Mouse (Mus musculus): Measurements from ENCODE around the gene Stx11. TPM values are rescaled to one million over a fixed set of nuclear protein-coding genes. Genes with fewer than 3 reads are reported as not detected.

The Stx11 gene
- polyA plus RNA-seq, 1 experiment from 2014 or later = 2.3 TPM

DNA sequence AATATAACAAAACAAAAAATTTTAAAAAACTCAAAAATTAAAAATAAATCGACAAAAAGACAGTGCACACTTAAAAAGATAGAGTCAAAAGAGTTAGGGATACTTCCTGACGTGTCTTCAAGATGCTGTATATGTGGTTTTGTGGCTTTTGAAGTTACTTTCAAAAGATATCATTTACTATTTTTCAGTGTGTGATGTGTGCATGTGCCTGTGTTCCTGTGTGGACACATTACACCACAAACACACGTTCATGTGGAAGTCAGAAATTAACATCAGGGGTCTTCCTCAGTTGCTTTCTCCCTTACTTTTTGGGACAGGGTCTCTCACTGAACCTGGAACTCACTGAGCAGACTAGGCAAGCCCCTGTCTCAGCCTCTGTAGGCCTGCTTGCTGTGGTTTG lies 20.9 kb upstream of the Stx11 start:
- H3K4me3 ChIP-seq (ENCODE audit: low read length) = no peak overlapping the region
- no peak overlapping the region for H3K9ac ChIP-seq (replicated peaks; ENCODE audit: low read length)
- no peaks in the 10 kb centered on the region for H3K9me3 ChIP-seq (ENCODE audit: low read length)
- no peak overlapping the region for H3K4me2 ChIP-seq (replicated peaks; ENCODE audit: low read depth, low read length)
- H3K4me1 ChIP-seq (ENCODE audit: insufficient read depth, low read length) = no peaks in the 10 kb centered on the region
- H3K36me3 ChIP-seq (ENCODE audit: insufficient read depth, low read length) = no peaks in the 10 kb centered on the region
- 89% methylated on average over 3 of the region's 3 CpGs for WGBS
- ATAC-seq (ENCODE audit: low FRiP score, low TSS enrichment) = no peak
- no peak overlapping the region for H3K27ac ChIP-seq (ENCODE audit: low read length)
- H3K27me3 ChIP-seq (ENCODE audit: insufficient read depth, low read length) = no peaks in the 10 kb centered on the region

DNA sequence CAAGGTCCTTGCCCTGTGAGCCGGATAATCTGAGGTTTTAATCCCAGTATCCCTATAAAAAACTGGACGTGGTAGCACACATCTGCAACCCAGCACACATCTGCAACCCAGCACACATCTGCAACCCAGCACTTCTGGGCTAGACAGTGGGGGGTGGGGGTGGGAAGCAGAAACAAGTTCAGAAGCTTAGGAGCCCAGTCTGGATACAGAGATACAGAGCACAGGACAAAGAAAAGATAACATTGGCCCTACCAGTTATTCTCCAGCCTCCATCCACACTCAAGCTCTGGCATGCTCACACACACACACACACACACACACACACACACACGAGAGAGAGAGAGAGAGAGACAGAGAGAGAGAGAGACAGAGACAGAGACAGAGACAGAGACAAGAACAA lies 19.4 kb upstream of the Stx11 start:
- H3K27ac ChIP-seq (ENCODE audit: low read length) = no peak overlapping the region
- H3K9ac ChIP-seq (replicated peaks; ENCODE audit: low read length) = no peak overlapping the region
- H3K4me1 ChIP-seq (ENCODE audit: insufficient read depth, low read length) = no peaks in the 10 kb centered on the region
- H3K4me2 ChIP-seq (replicated peaks; ENCODE audit: low read depth, low read length) = no peak overlapping the region
- no peaks in the 10 kb centered on the region for H3K9me3 ChIP-seq (ENCODE audit: low read length)
- no peak overlapping the region for H3K4me3 ChIP-seq (ENCODE audit: low read length)
- no peak for ATAC-seq (ENCODE audit: low FRiP score, low TSS enrichment)
- no peaks in the 10 kb centered on the region for H3K27me3 ChIP-seq (ENCODE audit: insufficient read depth, low read length)
- H3K36me3 ChIP-seq (ENCODE audit: insufficient read depth, low read length) = no peaks in the 10 kb centered on the region
- 79% methylated on average over 3 of the region's 3 CpGs for WGBS

DNA sequence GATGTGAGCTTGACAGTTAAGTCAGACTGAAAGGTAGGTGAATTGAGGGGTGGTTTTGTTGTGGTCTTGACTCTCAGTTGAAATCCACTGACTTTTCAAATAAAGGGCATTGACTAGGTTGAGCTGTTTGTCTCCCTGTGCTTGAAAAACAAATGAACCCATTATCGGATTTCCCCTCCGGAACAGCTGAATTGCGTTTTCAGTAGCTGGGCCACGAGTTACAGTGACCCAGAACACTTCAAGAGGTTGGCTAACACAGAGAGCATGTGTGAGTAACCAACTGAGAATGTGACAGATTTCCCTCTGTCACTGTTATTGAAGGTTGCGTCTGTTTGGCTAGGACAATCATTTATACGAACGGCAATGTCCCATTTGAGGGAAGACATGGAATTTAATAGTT lies 17.0 kb upstream of the Stx11 start:
- no peaks in the 10 kb centered on the region for H3K9me3 ChIP-seq (ENCODE audit: low read length)
- H3K36me3 ChIP-seq (ENCODE audit: insufficient read depth, low read length) = no peaks in the 10 kb centered on the region
- H3K4me2 ChIP-seq (replicated peaks; ENCODE audit: low read depth, low read length) = no peak overlapping the region
- H3K9ac ChIP-seq (replicated peaks; ENCODE audit: low read length) = no peak overlapping the region
- H3K4me1 ChIP-seq (ENCODE audit: insufficient read depth, low read length) = no peaks in the 10 kb centered on the region
- H3K27ac ChIP-seq (ENCODE audit: low read length) = no peak overlapping the region
- WGBS = 41% methylated on average over 7 of the region's 7 CpGs
- ATAC-seq (ENCODE audit: low FRiP score, low TSS enrichment) = no peak
- H3K4me3 ChIP-seq (ENCODE audit: low read length) = no peak overlapping the region
- H3K27me3 ChIP-seq (ENCODE audit: insufficient read depth, low read length) = no peaks in the 10 kb centered on the region

DNA sequence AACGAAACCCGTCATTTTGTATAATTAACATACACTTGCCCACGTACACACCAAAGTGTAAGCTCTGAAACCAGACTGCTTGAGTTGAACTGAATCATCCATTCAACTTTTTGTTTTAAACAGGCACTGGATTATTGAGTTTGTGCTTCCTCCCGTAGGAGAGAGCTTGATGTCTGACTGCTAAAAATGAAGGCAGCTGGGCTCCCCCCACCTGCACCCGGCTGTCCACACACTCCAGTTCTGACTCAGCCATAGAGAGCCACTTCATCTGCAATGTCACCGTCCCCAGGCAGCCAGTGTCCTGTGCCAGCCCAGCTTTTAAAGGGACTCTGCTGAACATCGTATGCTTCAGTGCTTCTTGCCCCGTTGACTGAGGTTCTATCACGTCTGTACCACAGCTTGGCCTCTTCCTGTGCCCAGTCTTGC lies 13.7 kb upstream of the Stx11 start:
- Histone ChIP-seq H3K27me3 (ENCODE audit: insufficient read depth, low read length) (no peaks in the 10 kb centered on the region), H3K9ac (replicated peaks; ENCODE audit: low read length) (no peak overlapping the region), H3K27ac (ENCODE audit: low read length) (no peak overlapping the region), H3K9me3 (ENCODE audit: low read length) (no peaks in the 10 kb centered on the region), H3K4me3 (ENCODE audit: low read length) (no peak overlapping the region), H3K36me3 (ENCODE audit: insufficient read depth, low read length) (no peaks in the 10 kb centered on the region), H3K4me2 (replicated peaks; ENCODE audit: low read depth, low read length) (no peak overlapping the region), H3K4me1 (ENCODE audit: insufficient read depth, low read length) (no peaks in the 10 kb centered on the region)
- no peak for ATAC-seq (ENCODE audit: low FRiP score, low TSS enrichment)
- 78% methylated on average over 9 of the region's 9 CpGs for WGBS

DNA sequence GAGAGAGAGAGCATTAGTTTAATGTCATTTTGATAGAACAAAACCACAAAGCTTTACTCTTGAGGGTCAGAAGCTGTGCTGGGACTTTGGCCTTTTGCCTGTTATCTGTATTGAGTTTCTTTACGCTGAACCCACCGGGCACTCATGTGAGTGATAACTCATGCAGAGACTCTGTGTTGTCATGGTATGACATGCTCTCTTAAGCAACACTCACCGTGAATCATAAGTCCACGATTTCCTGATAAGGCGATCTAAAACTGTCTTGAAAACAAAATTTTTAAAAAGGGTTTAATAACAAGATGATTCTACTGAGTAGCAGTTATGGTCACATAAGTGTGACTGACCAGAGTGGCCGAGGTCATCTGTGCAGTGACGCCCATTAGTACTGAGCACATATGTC lies 12.5 kb upstream of the Stx11 start:
- H3K9ac ChIP-seq (replicated peaks; ENCODE audit: low read length) = no peak overlapping the region
- no peaks in the 10 kb centered on the region for H3K36me3 ChIP-seq (ENCODE audit: insufficient read depth, low read length)
- H3K9me3 ChIP-seq (ENCODE audit: low read length) = no peaks in the 10 kb centered on the region
- no peak overlapping the region for H3K27ac ChIP-seq (ENCODE audit: low read length)
- no peak overlapping the region for H3K4me2 ChIP-seq (replicated peaks; ENCODE audit: low read depth, low read length)
- ATAC-seq (ENCODE audit: low FRiP score, low TSS enrichment) = no peak
- no peaks in the 10 kb centered on the region for H3K27me3 ChIP-seq (ENCODE audit: insufficient read depth, low read length)
- H3K4me3 ChIP-seq (ENCODE audit: low read length) = no peak overlapping the region
- H3K4me1 ChIP-seq (ENCODE audit: insufficient read depth, low read length) = no peaks in the 10 kb centered on the region
- 85% methylated on average over 7 of the region's 7 CpGs for WGBS

DNA sequence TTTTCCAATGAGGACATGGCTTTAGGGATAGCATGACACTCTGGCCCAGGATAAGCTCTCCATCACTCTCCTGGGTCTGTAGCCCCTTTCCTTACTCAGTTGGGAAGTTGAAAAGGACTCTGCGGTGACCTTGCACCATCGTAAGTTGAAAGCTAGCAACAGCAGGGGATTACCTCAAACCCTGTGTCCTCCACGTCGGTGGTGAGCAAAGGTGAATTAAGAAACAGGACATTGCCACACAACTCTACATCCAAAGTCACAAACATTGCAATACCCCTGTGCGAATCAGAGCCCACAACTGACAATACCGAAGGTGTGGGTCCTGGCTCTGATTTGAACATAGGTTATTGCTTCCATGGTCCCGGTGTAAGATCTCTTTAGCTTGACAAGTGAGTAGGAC lies 11.9 kb upstream of the Stx11 start:
- WGBS = 88% methylated on average over 7 of the region's 7 CpGs
- H3K27ac ChIP-seq (ENCODE audit: low read length) = no peak overlapping the region
- no peaks in the 10 kb centered on the region for H3K27me3 ChIP-seq (ENCODE audit: insufficient read depth, low read length)
- H3K36me3 ChIP-seq (ENCODE audit: insufficient read depth, low read length) = no peaks in the 10 kb centered on the region
- H3K4me3 ChIP-seq (ENCODE audit: low read length) = no peak overlapping the region
- H3K4me1 ChIP-seq (ENCODE audit: insufficient read depth, low read length) = no peaks in the 10 kb centered on the region
- no peak for ATAC-seq (ENCODE audit: low FRiP score, low TSS enrichment)
- no peak overlapping the region for H3K9ac ChIP-seq (replicated peaks; ENCODE audit: low read length)
- H3K4me2 ChIP-seq (replicated peaks; ENCODE audit: low read depth, low read length) = no peak overlapping the region
- H3K9me3 ChIP-seq (ENCODE audit: low read length) = no peaks in the 10 kb centered on the region

DNA sequence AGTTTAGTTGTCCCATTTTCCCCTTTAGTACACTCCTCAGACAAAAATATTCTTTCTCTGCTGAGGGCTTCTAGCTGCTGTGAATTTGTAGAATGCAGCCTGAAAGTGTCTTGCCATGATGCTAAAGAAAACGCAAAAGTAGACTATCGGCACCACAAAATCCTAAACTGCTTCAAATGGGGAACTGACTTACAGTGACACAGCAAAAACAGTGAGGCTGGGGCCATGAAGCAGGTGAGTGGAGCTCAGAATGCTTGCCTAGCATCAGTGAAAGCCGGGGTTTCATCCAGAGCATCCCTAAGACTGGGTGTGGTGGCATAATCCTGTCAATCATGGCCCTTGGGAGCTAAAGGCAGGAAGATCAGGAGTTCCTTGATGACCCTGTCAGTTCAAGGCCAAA lies 11.4 kb upstream of the Stx11 start:
- 84% methylated on average over 3 of the region's 3 CpGs for WGBS
- no peak overlapping the region for H3K4me2 ChIP-seq (replicated peaks; ENCODE audit: low read depth, low read length)
- H3K4me3 ChIP-seq (ENCODE audit: low read length) = no peak overlapping the region
- no peaks in the 10 kb centered on the region for H3K36me3 ChIP-seq (ENCODE audit: insufficient read depth, low read length)
- no peaks in the 10 kb centered on the region for H3K9me3 ChIP-seq (ENCODE audit: low read length)
- no peaks in the 10 kb centered on the region for H3K27me3 ChIP-seq (ENCODE audit: insufficient read depth, low read length)
- ATAC-seq (ENCODE audit: low FRiP score, low TSS enrichment) = no peak
- no peak overlapping the region for H3K27ac ChIP-seq (ENCODE audit: low read length)
- no peak overlapping the region for H3K9ac ChIP-seq (replicated peaks; ENCODE audit: low read length)
- H3K4me1 ChIP-seq (ENCODE audit: insufficient read depth, low read length) = no peaks in the 10 kb centered on the region

DNA sequence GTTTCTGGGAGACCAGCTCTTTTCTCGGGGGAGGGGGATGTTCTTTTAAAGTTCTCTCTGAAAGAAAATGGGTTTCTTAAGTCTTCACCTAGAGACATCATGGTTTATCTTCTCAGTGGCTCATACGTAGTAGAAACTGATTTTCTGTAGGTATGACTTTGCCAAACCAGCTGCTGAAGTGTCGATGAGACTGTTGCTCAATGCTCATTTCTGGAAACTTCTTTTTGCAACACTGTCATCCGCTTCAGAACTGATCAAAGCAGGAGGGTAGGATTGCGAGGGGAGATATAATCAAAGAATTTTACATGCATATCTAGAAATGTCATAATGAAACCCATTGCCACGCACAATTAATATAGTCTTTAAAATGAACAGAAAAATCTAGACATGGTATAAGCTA lies 10.5 kb upstream of the Stx11 start:
- H3K4me1 ChIP-seq (ENCODE audit: insufficient read depth, low read length) = no peaks in the 10 kb centered on the region
- no peak overlapping the region for H3K9ac ChIP-seq (replicated peaks; ENCODE audit: low read length)
- no peaks in the 10 kb centered on the region for H3K36me3 ChIP-seq (ENCODE audit: insufficient read depth, low read length)
- no peak overlapping the region for H3K4me3 ChIP-seq (ENCODE audit: low read length)
- no peaks in the 10 kb centered on the region for H3K27me3 ChIP-seq (ENCODE audit: insufficient read depth, low read length)
- WGBS = 94% methylated on average over 6 of the region's 6 CpGs
- no peak overlapping the region for H3K27ac ChIP-seq (ENCODE audit: low read length)
- H3K4me2 ChIP-seq (replicated peaks; ENCODE audit: low read depth, low read length) = no peak overlapping the region
- ATAC-seq (ENCODE audit: low FRiP score, low TSS enrichment) = no peak
- no peaks in the 10 kb centered on the region for H3K9me3 ChIP-seq (ENCODE audit: low read length)

DNA sequence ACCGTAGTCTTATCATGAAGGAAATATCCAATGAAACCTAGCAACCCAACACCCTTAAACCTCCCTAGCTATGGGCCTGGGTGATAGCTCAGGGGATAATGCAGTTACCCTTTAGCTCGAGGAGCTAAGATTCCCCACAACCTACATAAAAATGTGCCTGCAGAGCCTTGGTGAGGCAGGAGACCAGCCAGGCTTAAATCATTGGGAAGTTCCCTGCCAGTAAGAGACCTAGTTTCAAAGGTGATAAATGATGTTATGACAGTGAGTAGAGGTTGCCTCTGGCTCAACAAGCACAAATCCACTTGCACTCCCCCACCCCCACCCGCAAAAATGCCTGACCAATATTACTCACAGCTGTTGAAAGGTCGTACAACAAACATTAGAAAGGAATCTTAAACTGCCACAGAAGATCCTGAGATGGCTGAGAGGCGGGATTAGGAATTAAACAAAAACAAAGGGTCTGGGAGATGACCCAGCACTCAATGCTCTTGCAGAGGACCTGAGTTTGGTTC lies 1.6 kb upstream of the Stx11 start:
- Histone ChIP-seq H3K4me2 (replicated peaks; ENCODE audit: low read depth, low read length) (no peak overlapping the region), H3K27ac (ENCODE audit: low read length) (no peak overlapping the region), H3K36me3 (ENCODE audit: insufficient read depth, low read length) (no peaks in the 10 kb centered on the region), H3K4me1 (ENCODE audit: insufficient read depth, low read length) (no peaks in the 10 kb centered on the region), H3K9ac (replicated peaks; ENCODE audit: low read length) (no peak overlapping the region), H3K27me3 (ENCODE audit: insufficient read depth, low read length) (no peaks in the 10 kb centered on the region), H3K4me3 (ENCODE audit: low read length) (no peak overlapping the region), H3K9me3 (ENCODE audit: low read length) (no peaks in the 10 kb centered on the region)
- no peak for ATAC-seq (ENCODE audit: low FRiP score, low TSS enrichment)
- 65% methylated on average over 5 of the region's 5 CpGs for WGBS

DNA sequence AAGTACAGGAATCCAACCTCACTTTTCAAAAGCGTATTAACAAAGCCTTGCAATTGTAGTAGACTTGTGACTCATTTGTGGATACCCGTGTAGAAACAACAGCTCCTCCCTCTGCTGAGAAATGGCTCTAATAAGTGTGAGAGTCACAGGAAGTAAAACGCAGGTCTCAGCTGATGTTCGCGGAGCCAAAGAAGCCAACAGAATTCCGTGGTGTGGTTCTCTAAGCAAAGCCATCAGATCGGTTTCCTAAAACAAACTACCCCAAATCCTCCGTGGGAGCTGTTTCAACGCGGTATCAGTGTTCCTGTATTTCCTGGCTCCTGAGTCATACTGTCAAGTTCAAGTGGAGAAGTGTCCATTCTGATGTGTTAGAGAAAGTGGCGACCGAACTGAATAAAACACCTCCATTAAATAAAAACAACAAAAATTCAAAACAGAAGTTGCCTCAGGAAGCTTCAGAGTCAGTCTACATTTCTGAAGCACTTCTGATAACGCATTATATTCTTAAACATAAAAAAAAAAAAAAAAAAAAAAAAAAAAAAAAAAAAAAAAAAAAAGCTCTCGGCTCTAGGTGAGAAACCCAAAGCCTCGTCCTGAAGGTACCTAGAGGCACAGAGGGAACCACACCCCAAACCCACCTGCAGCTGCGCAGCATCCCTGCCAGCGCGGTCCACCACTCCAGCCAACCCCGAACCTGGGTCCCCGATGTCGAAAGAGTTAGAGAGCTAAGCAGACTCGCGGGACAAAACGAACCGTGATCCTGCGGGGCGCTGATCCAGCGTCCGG lies 543 bp downstream of the Stx11 start:
- peak overlapping the region; percentile 76 for H3K4me3 ChIP-seq (ENCODE audit: low read length)
- ATAC-seq (ENCODE audit: low FRiP score, low TSS enrichment) = no peak; the same call in 1 of the 2 replicates
- peaks cover 3% of the 10 kb centered on the region; the same call in 1 of the 2 replicates for H3K9me3 ChIP-seq (ENCODE audit: low read length)
- H3K4me1 ChIP-seq (ENCODE audit: insufficient read depth, low read length) = no peaks in the 10 kb centered on the region
- no peaks in the 10 kb centered on the region for H3K36me3 ChIP-seq (ENCODE audit: insufficient read depth, low read length)
- H3K27me3 ChIP-seq (ENCODE audit: insufficient read depth, low read length) = no peaks in the 10 kb centered on the region
- WGBS = 4% methylated on average over 29 of the region's 29 CpGs
- peak overlapping the region; percentile 81 for H3K4me2 ChIP-seq (replicated peaks; ENCODE audit: low read depth, low read length)
- H3K9ac ChIP-seq (replicated peaks; ENCODE audit: low read length) = peak overlapping the region; percentile 71
- H3K27ac ChIP-seq (ENCODE audit: low read length) = no peak overlapping the region; the same call in 1 of the 2 replicates
